Mouse (Mus musculus) neutrophil, adult 65 days (primary cell): ENCODE data around the gene Anxa11. TPM values are rescaled to one million over a fixed set of nuclear protein-coding genes. Genes with fewer than 3 reads are reported as not detected.

ENCODE experiments used
- total RNA-seq: library from RNA; stranded (reverse); gene quantifications from 2 replicates; pipeline ENCODE4 v1.2.4, GENCODE M21; 2023

Anxa11 gene
- 442 and 511 TPM in 2 replicates for total RNA-seq

GRCm38 (mm10) chr14:25841991-25842687, at the start of gene Anxa11:
Gene Anxa11 (plus strand): TSS chr14:25842156.

GRCm38 (mm10) chr14:25903000-25903399, 61.0 kb downstream of the Anxa11 start, which contains the start of gene Plac9a:
Gene Plac9a (minus strand): TSS chr14:25903100.

GRCm38 (mm10) chr14:25927562-25927881, 85.6 kb downstream of the Anxa11 start, which contains the start of gene Tmem254a:
Gene Tmem254a (minus strand): TSS chr14:25927672.

Other genes with a start within 250 kb of the Anxa11 start
- 11.5 and 13.0 TPM in 2 replicates for gene Ppif, start 148.0 kb upstream of the Anxa11 start, total RNA-seq
- gene Zcchc24, start 73.1 kb upstream of the Anxa11 start, total RNA-seq = 7.4 and 8.9 TPM in 2 replicates
- not detected in 2 replicates for gene Plac9a, start 60.9 kb downstream of the Anxa11 start, total RNA-seq
- gene Tmem254a, start 85.5 kb downstream of the Anxa11 start, total RNA-seq = 1.2 and 4.0 TPM in 2 replicates
- not detected in 2 replicates for gene Cphx1, start 96.1 kb downstream of the Anxa11 start, total RNA-seq
- not detected in 2 replicates for gene Duxbl1, start 136.4 kb downstream of the Anxa11 start, total RNA-seq
- not detected in 2 replicates for gene Gm9780, start 200.6 kb downstream of the Anxa11 start, total RNA-seq
- 4.0 TPM in 1 of 2 replicates, not detected in the other for gene Tmem254c, start 225.2 kb downstream of the Anxa11 start, total RNA-seq
- not detected in 2 replicates for gene Cphx2, start 239.4 kb downstream of the Anxa11 start, total RNA-seq
- gene Cphx3, start 240.1 kb downstream of the Anxa11 start, total RNA-seq = not detected in 2 replicates